Mouse (Mus musculus) liver, embryonic 14.5 days (tissue): ENCODE measurements around the gene Cep170.

Experiments
- CTCF ChIP-seq: IDR thresholded peaks from 2 replicates; pipeline ENCODE4 v1.5.1; 2016; ENCODE audit warnings: antibody characterized with exemption, low read depth, control low read depth
- EP300 ChIP-seq: IDR thresholded peaks from 2 replicates; pipeline ENCODE4 v1.6.1; 2016; ENCODE audit warnings: antibody characterized with exemption, low read depth

DNA sequence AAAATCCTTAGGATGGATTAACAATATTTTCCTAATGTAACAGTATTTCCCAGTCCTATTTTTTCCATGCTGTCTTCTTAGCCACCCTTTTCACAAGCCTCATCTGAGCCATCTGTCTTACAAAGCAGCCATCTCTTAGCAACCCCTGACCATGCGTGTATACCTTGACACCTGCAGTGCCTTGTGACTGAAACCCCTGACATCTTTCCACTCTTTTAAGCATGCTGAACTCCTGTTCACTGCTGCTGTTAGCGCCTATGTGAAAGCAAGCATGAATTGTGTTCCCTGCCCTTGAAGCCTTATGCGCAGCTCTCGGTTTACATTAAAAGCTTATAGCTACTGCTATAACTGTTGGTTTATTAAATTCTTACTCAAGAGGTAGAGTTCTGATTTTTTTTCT, 11.2 kb upstream of the Cep170 start:
- no peak for TF ChIP-seq EP300
- no peak for TF ChIP-seq CTCF
